Mouse (Mus musculus) kidney, adult 2 months (tissue): ENCODE measurements around the gene Hoxd10. TPM values are rescaled to one million over a fixed set of nuclear protein-coding genes. Genes with fewer than 3 reads are reported as not detected.

ENCODE experiments used
- DNase-seq: peaks from one replicate; pipeline ENCODE4 v3.0.0; 2021
- H3K27ac ChIP-seq: fragments of 200-500 bp; 2 replicates; pipeline ENCODE4 v1.5.1; 2012; ENCODE audit warnings: low read depth, low read length, control low read depth, inconsistent platforms; ENCODE audit not compliant: insufficient read depth
- H3K27me3 ChIP-seq: fragments of 200-500 bp; replicated peaks from 2 replicates; pipeline ENCODE4 v1.6.1; 2012; ENCODE audit warnings: mild to moderate bottlenecking, moderate library complexity, low read length, inconsistent platforms; ENCODE audit not compliant: control insufficient read depth, insufficient read depth
- H3K36me3 ChIP-seq: fragments of 200-500 bp; 2 replicates; pipeline ENCODE4 v1.6.1; 2012; ENCODE audit warnings: mild to moderate bottlenecking, moderate library complexity, low read length, inconsistent platforms; ENCODE audit not compliant: control insufficient read depth, insufficient read depth
- H3K4me1 ChIP-seq: fragments of 200-500 bp; 2 replicates; pipeline ENCODE4 v1.6.1; 2011; ENCODE audit warnings: low read length; ENCODE audit not compliant: control insufficient read depth, insufficient read depth
- H3K4me3 ChIP-seq: fragments of 200-500 bp; 2 replicates; pipeline ENCODE4 v1.5.1; 2011; ENCODE audit warnings: mild to moderate bottlenecking, low read depth, low read length, control low read depth; ENCODE audit not compliant: insufficient read depth
- CTCF ChIP-seq: fragments of 200-500 bp; conservative IDR thresholded peaks from 2 replicates; pipeline ENCODE4 v1.5.1; 2011; ENCODE audit warnings: low read depth, mild to moderate bottlenecking, control low read depth, low read length, moderate library complexity, mixed read lengths; ENCODE audit not compliant: insufficient read depth, insufficient read length
- POLR2A ChIP-seq: fragments of 200-500 bp; IDR thresholded peaks from one replicate; pipeline ENCODE4 v1.6.1; 2011; ENCODE audit warnings: low read depth, low read length, control low read depth
- WGBS: fragments of 180-500 bp; shearing (Covaris S2); methylation state at CpG from one replicate; pipeline ENCODE4 v1.1.7; 2018; 5-methylcytosine and 5-hydroxymethylcytosine counted together
- polyA plus RNA-seq: library from polyadenylated mRNA; depleted of rRNA; stranded (reverse); fragments of >200 nt; gene quantifications from 2 replicates; pipeline ENCODE4 v1.2.3, GENCODE M21; 2012; rRNA removed

Hoxd10 gene
- polyA plus RNA-seq, result 7.6 and 7.9 TPM in 2 replicates

- 5% methylated on average over 56 of the region's 56 CpGs for WGBS
- H3K4me1 ChIP-seq, result no peaks in the 10 kb centered on the region
- no peaks in the 10 kb centered on the region for H3K36me3 ChIP-seq
- H3K27me3 ChIP-seq, result peaks cover 2% of the 10 kb centered on the region; the same call in 1 of the 2 replicates
- peak within 1 kb of the TSS; percentile 57 for H3K4me3 ChIP-seq
- no peak; the same call in 1 of the 2 replicates for TF ChIP-seq CTCF
- peak; percentile 91 for TF ChIP-seq POLR2A
- DNase-seq, result peak; percentile 95
- peak within 1 kb of the TSS; percentile 93 for H3K27ac ChIP-seq
Measured at GRCm38 (mm10) chr2:74691022-74691951, at the start of gene Hoxd10. TSS of gene Hoxd10 (plus strand) at chr2:74691924.

GRCm38 (mm10) chr2:74642431-74642830 is 49.3 kb upstream of the Hoxd10 start:
- WGBS, result 32% methylated on average over 5 of the region's 5 CpGs
- DNase-seq, result no peak
- no peaks in the 10 kb centered on the region for H3K4me1 ChIP-seq
- H3K36me3 ChIP-seq, result no peaks in the 10 kb centered on the region
- no peak overlapping the region for H3K27ac ChIP-seq
- TF ChIP-seq CTCF, result no peak
- peaks cover under 1% of the 10 kb centered on the region; the same call in 1 of the 2 replicates for H3K27me3 ChIP-seq
- H3K4me3 ChIP-seq, result no peak overlapping the region

- H3K4me1 ChIP-seq, result no peaks in the 10 kb centered on the region
- TF ChIP-seq POLR2A (no peak), CTCF (no peak)
- H3K36me3 ChIP-seq, result no peaks in the 10 kb centered on the region
- no peak for DNase-seq
- peaks cover 5% of the 10 kb centered on the region; the same call in 1 of the 2 replicates for H3K27me3 ChIP-seq
- 84% methylated on average over 3 of the region's 3 CpGs for WGBS
- H3K4me3 ChIP-seq, result no peak overlapping the region
- H3K27ac ChIP-seq, result no peak overlapping the region
Measured at GRCm38 (mm10) chr2:74645631-74646030, 46.1 kb upstream of the Hoxd10 start.

- no peaks in the 10 kb centered on the region for H3K36me3 ChIP-seq
- TF ChIP-seq CTCF (no peak), POLR2A (no peak)
- no peak overlapping the region for H3K27ac ChIP-seq
- peaks cover 6% of the 10 kb centered on the region; the same call in 1 of the 2 replicates for H3K27me3 ChIP-seq
- no peak overlapping the region for H3K4me3 ChIP-seq
- WGBS, result 21% methylated on average over 7 of the region's 7 CpGs
- DNase-seq, result no peak
- no peaks in the 10 kb centered on the region for H3K4me1 ChIP-seq
Measured at GRCm38 (mm10) chr2:74647082-74647864, 44.5 kb upstream of the Hoxd10 start.

GRCm38 (mm10) chr2:74652996-74653340 is 38.8 kb upstream of the Hoxd10 start:
- Histone ChIP-seq H3K4me1 (no peaks in the 10 kb centered on the region), H3K27me3 (peaks cover 19% of the 10 kb centered on the region), H3K36me3 (no peaks in the 10 kb centered on the region), H3K27ac (no peak overlapping the region), H3K4me3 (no peak overlapping the region)
- 50% methylated on average over 2 of the region's 2 CpGs for WGBS
- TF ChIP-seq POLR2A (no peak), CTCF (no peak)
- DNase-seq, result no peak

- TF ChIP-seq POLR2A (no peak), CTCF (no peak)
- peak; percentile 13 for DNase-seq
- 17% methylated on average over 17 of the region's 17 CpGs for WGBS
- Histone ChIP-seq H3K27ac (no peak overlapping the region), H3K4me1 (no peaks in the 10 kb centered on the region), H3K27me3 (peaks cover 24% of the 10 kb centered on the region), H3K36me3 (no peaks in the 10 kb centered on the region), H3K4me3 (no peak overlapping the region)
Measured at GRCm38 (mm10) chr2:74653781-74654535, 37.8 kb upstream of the Hoxd10 start.
